Comparison of ENCODE assay signal across 8 mouse cellular contexts in genomic region chr5:125164465-125165167, GRCm38 (mm10). TPM values are rescaled to one million over a fixed set of nuclear protein-coding genes. Genes with fewer than 3 reads are reported as not detected.
A peak's percentile ranks its signal among the peaks of the same experiment; 100 is the strongest.
DNase-seq lines count a peak whose midpoint lies in the region; ATAC-seq lines count a peak whose summit lies in the region.

No protein-coding gene starts in this region.

- H3K36me3 ChIP-seq in embryonic facial prominence, embryonic 11.5 days (replicated peaks; ENCODE audit: control insufficient read depth, insufficient read depth, low read depth, low read length): no peaks in the 10 kb centered on the region
- H3K36me3 ChIP-seq in heart, embryonic 13.5 days: peaks cover 4% of the 10 kb centered on the region; the same call in 1 of the 2 replicates
- no peaks in the 10 kb centered on the region for H3K36me3 ChIP-seq in kidney, embryonic 15.5 days
- no peaks in the 10 kb centered on the region for H3K36me3 ChIP-seq in midbrain, embryonic 12.5 days

- ATAC-seq in embryonic facial prominence, embryonic 11.5 days (replicated peaks; ENCODE audit: insufficient number of reproducible peaks, low FRiP score, low TSS enrichment, low read depth): no peak
- no peak for ATAC-seq in heart, embryonic 13.5 days (ENCODE audit: extremely low read depth, insufficient number of reproducible peaks, low FRiP score, low TSS enrichment)
- ATAC-seq in kidney, embryonic 15.5 days (replicated peaks; ENCODE audit: low FRiP score): peak; percentile 72
- no peak for ATAC-seq in midbrain, embryonic 12.5 days (ENCODE audit: low FRiP score, low read depth)
- ATAC-seq in frontal cortex, adult (ENCODE audit: low TSS enrichment): no peak

- WGBS in embryonic facial prominence, embryonic 11.5 days: 27% methylated on average over 12 of the region's 12 CpGs
- WGBS in heart, embryonic 13.5 days: 20% methylated on average over 12 of the region's 12 CpGs
- WGBS in kidney, embryonic 15.5 days: 9% methylated on average over 12 of the region's 12 CpGs
- WGBS in midbrain, embryonic 12.5 days: 52% methylated on average over 12 of the region's 12 CpGs

- H3K9ac ChIP-seq in embryonic facial prominence, embryonic 11.5 days (replicated peaks; ENCODE audit: low read length): peak overlapping the region; percentile 1; the same call in 1 of the 2 replicates
- peak overlapping the region; percentile 70 for H3K9ac ChIP-seq in heart, embryonic 13.5 days
- no peak overlapping the region for H3K9ac ChIP-seq in kidney, embryonic 15.5 days
- H3K9ac ChIP-seq in midbrain, embryonic 12.5 days (replicated peaks): 0 out of 2 replicates have a peak overlapping the region, but pooled peaks have one; percentile 11

- H3K4me1 ChIP-seq in embryonic facial prominence, embryonic 11.5 days (ENCODE audit: control insufficient read depth, insufficient read depth, low read length): peaks cover 28% of the 10 kb centered on the region
- peaks cover 94% of the 10 kb centered on the region for H3K4me1 ChIP-seq in heart, embryonic 13.5 days
- H3K4me1 ChIP-seq in kidney, embryonic 15.5 days: peaks cover 97% of the 10 kb centered on the region
- peaks cover 74% of the 10 kb centered on the region for H3K4me1 ChIP-seq in midbrain, embryonic 12.5 days

- H3K27me3 ChIP-seq in embryonic facial prominence, embryonic 11.5 days (ENCODE audit: control insufficient read depth, insufficient read depth, low read length): no peaks in the 10 kb centered on the region
- H3K27me3 ChIP-seq in heart, embryonic 13.5 days (replicated peaks): no peaks in the 10 kb centered on the region
- no peaks in the 10 kb centered on the region for H3K27me3 ChIP-seq in kidney, embryonic 15.5 days
- H3K27me3 ChIP-seq in midbrain, embryonic 12.5 days: 0 out of 2 replicates have a peak, but pooled peaks cover 2% of the 10 kb centered on the region

- H3K4me3 ChIP-seq in embryonic facial prominence, embryonic 11.5 days (ENCODE audit: low read depth, low read length): no peak overlapping the region
- no peak overlapping the region for H3K4me3 ChIP-seq in heart, embryonic 13.5 days
- H3K4me3 ChIP-seq in kidney, embryonic 15.5 days (replicated peaks): no peak overlapping the region
- H3K4me3 ChIP-seq in midbrain, embryonic 12.5 days: no peak overlapping the region

- H3K27ac ChIP-seq in embryonic facial prominence, embryonic 11.5 days (replicated peaks; ENCODE audit: low read depth, low read length): no peak overlapping the region; the same call in 1 of the 2 replicates
- peak overlapping the region; percentile 78 for H3K27ac ChIP-seq in heart, embryonic 13.5 days (replicated peaks)
- peak overlapping the region; percentile 85 for H3K27ac ChIP-seq in kidney, embryonic 15.5 days
- peak overlapping the region; percentile 73 for H3K27ac ChIP-seq in midbrain, embryonic 12.5 days (replicated peaks)

- H3K9me3 ChIP-seq in embryonic facial prominence, embryonic 11.5 days (replicated peaks; ENCODE audit: control insufficient read depth, low read length): no peaks in the 10 kb centered on the region
- H3K9me3 ChIP-seq in heart, embryonic 13.5 days: no peaks in the 10 kb centered on the region
- H3K9me3 ChIP-seq in kidney, embryonic 15.5 days (replicated peaks): no peaks in the 10 kb centered on the region
- no peaks in the 10 kb centered on the region for H3K9me3 ChIP-seq in midbrain, embryonic 12.5 days

- no peak overlapping the region for H3K4me2 ChIP-seq in embryonic facial prominence, embryonic 11.5 days (ENCODE audit: low read depth, low read length)
- H3K4me2 ChIP-seq in heart, embryonic 13.5 days: peak overlapping the region; percentile 19; the same call in 1 of the 2 replicates
- H3K4me2 ChIP-seq in kidney, embryonic 15.5 days: peak overlapping the region; percentile 20; the same call in 1 of the 2 replicates
- H3K4me2 ChIP-seq in midbrain, embryonic 12.5 days (replicated peaks): no peak overlapping the region

- DNase-seq in retina, postnatal 1 day: peak; percentile 90
- DNase-seq in retina, embryonic 14.5 days (ENCODE audit: low spot score): no peak
- peak; percentile 55 for DNase-seq in embryonic facial prominence, embryonic 11.5 days (ENCODE audit: low spot score)
- DNase-seq in frontal cortex, postnatal 25 days (ENCODE audit: low spot score in 2 of 2): no peak

RNA-seq across cellular contexts. Expression of gene Ncor2, which starts 14.4 kb away (rescaled TPM):
- polyA plus RNA-seq in embryonic facial prominence, embryonic 11.5 days (2014; fragmentation: Nextera tagmentation; extraction: Ambion mirVana): 12.4 and 15.0 TPM in 2 replicates
- 16.5 and 17.0 TPM in 2 replicates for polyA plus RNA-seq in heart, embryonic 13.5 days (2015; fragmentation: Nextera tagmentation; extraction: Ambion mirVana)
- 27.5 and 28.8 TPM in 2 replicates for polyA plus RNA-seq in kidney, embryonic 15.5 days (2015; fragmentation: Nextera tagmentation; extraction: Ambion mirVana)
- polyA plus RNA-seq in midbrain, embryonic 12.5 days (2016; fragmentation: Nextera tagmentation; extraction: Ambion mirVana): 24.5 and 25.1 TPM in 2 replicates

Comparison
In these comparisons a context has a peak if more than half of its experiments do, and no peak if none do; other contexts are left out.
1. DNase-seq: peak in retina, postnatal 1 day (single experiment) and embryonic facial prominence, embryonic 11.5 days (single experiment); none in retina, embryonic 14.5 days (single experiment) and frontal cortex, postnatal 25 days (0 of 2).
2. H3K4me2 ChIP-seq: peak in heart, embryonic 13.5 days (single experiment) and kidney, embryonic 15.5 days (single experiment); none in embryonic facial prominence, embryonic 11.5 days (single experiment) and midbrain, embryonic 12.5 days (single experiment).